Mouse (Mus musculus) leukemia stem cell, adult 10-12 weeks (primary cell): ENCODE measurements around the gene Stx3. TPM values are rescaled to one million over a fixed set of nuclear protein-coding genes. Genes with fewer than 3 reads are reported as not detected.

Experiments
- polyA plus RNA-seq: library from polyadenylated mRNA; stranded (reverse); fragments of >175 nt; gene quantifications from 2 replicates; pipeline ENCODE4 v1.2.3, GENCODE M21; 2012; ENCODE audit warnings: low replicate concordance

The Stx3 gene
- 1.1 and 1.2 TPM in 2 replicates for polyA plus RNA-seq

GRCm38 (mm10) chr19:11819143-11819700 is at the start of gene Stx3:
TSS of gene Stx3 (minus strand) at chr19:11819403.

GRCm38 (mm10) chr19:11860966-11861365 is 41.8 kb upstream of the Stx3 start, which contains the start of gene Olfr1418:
TSS of gene Olfr1418 (minus strand) at chr19:11861066.

GRCm38 (mm10) chr19:11839119-11839518 is 19.9 kb upstream of the Stx3 start, which contains the start of gene Olfr1417:
TSS of gene Olfr1417 (minus strand) at chr19:11839219.

GRCm38 (mm10) chr19:11770205-11770892 is 48.9 kb downstream of the Stx3 start, which contains the start of gene Mrpl16:
TSS of gene Mrpl16 (plus strand) at chr19:11770391.

GRCm38 (mm10) chr19:11747298-11747697 is 71.9 kb downstream of the Stx3 start, which contains the start of gene Gif:
TSS of gene Gif (plus strand) at chr19:11747554.

Other genes with a start within 250 kb of the Stx3 start
- 0.82 and 1.2 TPM in 2 replicates for gene Ms4a6d, start 214.6 kb downstream of the Stx3 start, polyA plus RNA-seq
- not detected in 2 replicates for gene Ms4a2, start 195.7 kb downstream of the Stx3 start, polyA plus RNA-seq
- gene Ms4a3, start 178.6 kb downstream of the Stx3 start, polyA plus RNA-seq = not detected in 2 replicates
- 0.39 TPM in 1 of 2 replicates, not detected in the other for gene Oosp2, start 158.8 kb downstream of the Stx3 start, polyA plus RNA-seq
- not detected in 2 replicates for gene Oosp1, start 128.3 kb downstream of the Stx3 start, polyA plus RNA-seq
- gene Oosp3, start 122.3 kb downstream of the Stx3 start, polyA plus RNA-seq = not detected in 2 replicates
- not detected in 2 replicates for gene Gif, start 71.8 kb downstream of the Stx3 start, polyA plus RNA-seq
- 0.61 and 11.3 TPM in 2 replicates for gene Mrpl16, start 49.0 kb downstream of the Stx3 start, polyA plus RNA-seq
- not detected in 2 replicates for gene Olfr1417, start 19.8 kb upstream of the Stx3 start, polyA plus RNA-seq
- gene Olfr1418, start 41.7 kb upstream of the Stx3 start, polyA plus RNA-seq = not detected in 2 replicates
- gene Olfr1419, start 55.7 kb upstream of the Stx3 start, polyA plus RNA-seq = not detected in 2 replicates
- not detected in 2 replicates for gene Olfr1420, start 67.2 kb upstream of the Stx3 start, polyA plus RNA-seq
- gene Patl1, start 93.0 kb upstream of the Stx3 start, polyA plus RNA-seq = 7.4 and 15.6 TPM in 2 replicates
- 5.8 and 7.0 TPM in 2 replicates for gene Osbp, start 146.5 kb upstream of the Stx3 start, polyA plus RNA-seq
- gene Olfr1423, start 221.9 kb upstream of the Stx3 start, polyA plus RNA-seq = 0.05 TPM in 1 of 2 replicates, not detected in the other
- gene Olfr1424, start 243.3 kb upstream of the Stx3 start, polyA plus RNA-seq = not detected in 2 replicates